Mouse (Mus musculus) retina, adult 2 months (tissue): ENCODE data around the gene Rnd1.
A peak's percentile ranks its signal among the peaks of the same experiment; 100 is the strongest.

Experiments
- DNase-seq: peaks from one replicate; pipeline ENCODE4 v3.0.0-alpha.2; 2012; ENCODE audit warnings: low read depth, low spot score

Rnd1 gene

DNA sequence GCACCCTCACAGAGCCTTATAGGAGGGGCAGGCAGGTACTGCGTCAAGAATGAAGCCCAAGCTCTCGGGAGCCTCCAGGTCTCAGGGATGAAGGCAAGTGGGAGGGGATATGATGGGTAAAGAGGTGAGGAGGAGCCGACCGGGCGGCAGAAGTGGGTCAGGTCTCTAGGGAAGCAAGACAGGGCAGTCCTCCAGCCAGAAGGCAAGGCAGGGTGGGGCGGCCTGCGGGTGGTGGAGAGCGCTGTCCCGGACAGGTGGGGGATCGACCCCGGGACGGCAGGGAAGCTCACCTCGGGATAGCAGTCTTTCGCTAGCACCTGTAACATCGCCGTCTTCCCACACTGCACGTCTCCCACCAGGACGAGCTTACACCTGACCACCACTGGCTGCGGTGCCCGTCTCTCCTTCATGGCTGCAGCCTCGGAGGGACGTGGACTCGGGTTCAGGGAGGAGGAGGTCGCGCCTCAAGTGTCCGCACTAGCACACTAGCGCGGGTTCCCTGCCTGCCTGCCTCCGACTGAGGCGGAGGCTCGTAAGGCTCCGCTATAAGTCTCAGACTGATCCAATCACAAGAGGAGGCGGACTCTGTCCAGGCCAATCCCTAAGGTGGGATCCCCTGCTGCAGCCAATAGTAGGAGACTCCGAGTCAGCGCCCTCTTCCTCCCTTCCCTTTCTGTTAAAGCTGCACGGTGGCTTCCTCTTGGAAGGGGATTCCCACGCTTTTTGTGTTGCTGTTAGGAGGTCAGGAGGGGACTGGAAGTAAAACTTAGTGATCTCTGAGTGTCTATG lies at the start of gene Rnd1:
Gene Rnd1 (minus strand): TSS at position 522 of the 789 bp plus-strand sequence.
- peak; percentile 84 for DNase-seq

- no peak for DNase-seq
These were observed 49.5 kb upstream of the Rnd1 start for GRCm38 (mm10) chr15:98726746-98727145.

DNA sequence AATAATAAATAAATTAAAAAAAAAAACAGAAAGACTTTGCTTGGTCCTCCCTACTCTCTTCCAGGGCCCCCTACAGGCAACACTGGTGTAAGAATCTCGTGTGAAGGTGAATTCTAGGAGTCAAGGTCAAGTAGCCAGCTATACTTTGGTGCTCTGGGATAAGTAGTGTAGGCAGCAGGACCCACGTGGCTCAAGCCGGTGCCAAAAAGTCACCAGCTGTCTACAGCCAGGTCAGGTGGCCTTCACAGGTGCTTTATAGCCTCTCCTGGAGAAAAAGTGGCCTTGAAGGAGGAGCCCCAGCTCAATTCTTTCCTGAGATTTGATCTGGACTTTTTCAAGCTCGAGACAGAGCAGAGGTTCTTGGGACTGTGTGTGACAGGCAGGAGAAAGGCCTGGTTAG lies 48.8 kb upstream of the Rnd1 start:
- DNase-seq: no peak

- DNase-seq: no peak
These were observed 47.2 kb upstream of the Rnd1 start for GRCm38 (mm10) chr15:98724441-98724840.

GRCm38 (mm10) chr15:98722854-98723253 lies 45.6 kb upstream of the Rnd1 start:
- no peak for DNase-seq

DNA sequence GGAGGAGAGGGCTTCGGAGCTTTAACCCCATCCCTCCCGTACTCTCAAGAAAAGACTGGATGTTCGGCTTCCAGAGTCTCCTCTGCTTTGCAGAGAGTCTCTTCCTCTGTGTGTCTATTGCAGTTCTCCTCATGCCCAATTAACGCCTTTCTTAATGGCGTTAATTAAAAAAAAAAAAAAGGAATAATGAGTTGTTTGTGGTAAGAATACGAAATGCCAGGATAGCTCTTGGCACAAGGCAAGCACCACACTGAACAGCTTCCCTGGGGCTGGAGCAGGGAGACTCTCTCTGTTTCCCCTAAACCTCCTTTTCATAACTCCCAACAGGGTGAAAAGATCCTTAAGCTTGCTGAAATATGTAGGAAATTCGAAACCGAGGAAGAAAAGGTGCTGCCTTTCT lies 44.9 kb upstream of the Rnd1 start:
- no peak for DNase-seq

- no peak for DNase-seq
These were observed 40.0 kb upstream of the Rnd1 start for GRCm38 (mm10) chr15:98717301-98717700.

DNA sequence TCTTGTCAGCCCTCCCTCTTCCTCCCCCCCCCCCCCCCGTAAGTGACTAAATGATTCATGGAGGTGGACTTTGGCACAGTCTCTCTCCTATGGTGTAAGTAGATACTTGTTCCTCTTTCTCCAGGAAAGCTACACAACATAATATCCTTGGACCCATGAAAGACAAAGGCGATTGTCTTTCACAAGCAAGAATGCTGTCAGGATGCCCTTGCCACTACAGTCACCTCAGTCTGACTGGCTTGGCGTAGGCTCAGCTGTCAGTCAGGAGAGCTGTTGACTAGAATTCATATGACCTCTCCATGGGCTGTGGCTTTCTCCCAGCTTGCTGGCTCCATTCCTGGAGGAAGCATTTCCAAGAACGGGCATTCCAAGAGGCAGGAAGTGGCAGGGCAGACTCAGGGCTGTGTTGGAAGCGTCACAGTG lies 37.0 kb upstream of the Rnd1 start:
- DNase-seq: no peak

GRCm38 (mm10) chr15:98710442-98710841 lies 33.2 kb upstream of the Rnd1 start:
- DNase-seq: no peak

- DNase-seq: peak; percentile 77
These were observed 30.6 kb upstream of the Rnd1 start, which contains the start of gene Ccdc65 for GRCm38 (mm10) chr15:98707766-98708372. Gene Ccdc65 (plus strand): TSS chr15:98708207.

DNA sequence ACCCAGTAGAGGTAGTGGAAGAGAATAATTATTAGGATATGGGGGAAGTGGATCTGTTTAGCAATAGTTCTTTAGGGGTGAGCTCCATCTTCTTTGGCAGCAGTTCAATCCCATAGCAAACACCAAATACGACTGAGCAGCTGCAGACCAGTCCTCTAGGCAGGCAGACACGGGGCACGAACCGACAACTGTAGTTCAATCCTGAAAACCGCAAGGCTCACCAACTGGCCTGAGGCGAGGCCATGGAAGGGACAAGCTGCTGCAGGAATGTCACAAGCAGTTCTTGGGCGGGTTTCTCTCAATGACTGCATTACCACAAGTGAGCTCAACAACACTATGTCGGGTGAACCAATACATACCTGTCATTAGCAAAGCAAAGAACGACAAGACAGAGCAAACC lies 27.1 kb upstream of the Rnd1 start:
- no peak for DNase-seq

DNA sequence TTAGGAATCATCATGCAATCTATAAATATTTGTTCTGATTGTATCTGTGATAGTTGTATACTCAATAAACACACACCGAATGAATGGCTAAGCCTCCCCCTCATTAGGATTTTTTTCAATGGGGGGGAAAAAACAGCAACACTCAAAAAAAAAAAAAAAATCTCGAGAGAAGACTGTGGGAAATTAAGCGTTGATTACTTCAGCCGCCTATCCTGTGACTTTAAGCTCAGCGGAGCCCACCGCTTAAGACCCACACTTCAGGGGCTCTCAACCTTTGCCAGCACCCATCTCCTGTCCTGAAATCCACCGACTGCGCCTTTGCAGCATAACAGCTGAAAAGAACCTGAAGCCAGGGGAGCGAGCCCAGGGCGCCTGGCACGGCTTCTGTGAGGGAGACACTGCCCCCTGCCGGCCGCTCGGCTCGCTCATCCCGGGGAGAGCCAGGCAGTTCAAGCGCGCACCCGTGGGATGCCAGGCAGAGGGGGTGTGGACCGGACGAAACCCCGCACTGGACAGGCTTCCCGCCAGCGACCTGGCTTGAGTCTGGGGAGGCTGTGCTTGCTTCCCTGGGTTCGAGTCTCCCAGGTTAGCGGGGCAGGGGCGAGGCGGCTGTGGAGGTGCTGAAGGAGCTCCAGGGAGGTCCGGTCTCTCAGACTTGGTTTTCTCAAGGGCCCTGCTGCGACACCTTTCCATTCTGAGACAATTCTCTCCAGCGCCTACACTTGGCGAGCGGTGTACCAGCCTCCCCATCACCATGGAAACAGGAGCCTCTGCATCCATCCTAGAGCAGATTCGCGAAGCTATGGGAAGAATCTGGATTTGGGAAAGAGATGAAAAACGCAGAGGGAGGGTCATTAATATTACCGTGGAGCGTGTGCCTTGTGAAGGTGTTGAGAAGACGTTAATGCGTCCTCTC lies 22.2 kb upstream of the Rnd1 start:
- peak; percentile 63 for DNase-seq

DNA sequence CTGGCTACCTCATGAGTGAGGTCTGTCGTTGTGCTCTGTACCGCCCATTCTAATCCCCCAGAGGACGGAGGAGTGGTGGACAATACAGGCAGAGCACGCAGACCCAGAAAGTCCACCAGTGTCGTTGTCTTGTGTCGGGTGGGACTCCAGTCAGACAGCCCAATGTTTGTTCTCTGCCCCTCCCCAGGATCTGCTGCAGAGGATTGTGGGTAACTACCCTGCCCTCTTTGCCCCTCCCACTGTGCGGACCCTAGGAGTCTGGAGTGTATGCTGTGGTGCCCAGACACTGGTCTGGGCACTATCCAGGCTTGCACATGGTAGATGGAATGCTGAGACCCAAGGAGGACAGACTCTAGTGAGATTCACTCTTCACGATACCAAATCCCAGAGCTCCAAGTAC lies 19.0 kb upstream of the Rnd1 start:
- DNase-seq: no peak

- no peak for DNase-seq
These were observed 18.5 kb upstream of the Rnd1 start for GRCm38 (mm10) chr15:98695726-98696125.

- DNase-seq: no peak
These were observed 15.0 kb upstream of the Rnd1 start for GRCm38 (mm10) chr15:98692171-98692715.

DNA sequence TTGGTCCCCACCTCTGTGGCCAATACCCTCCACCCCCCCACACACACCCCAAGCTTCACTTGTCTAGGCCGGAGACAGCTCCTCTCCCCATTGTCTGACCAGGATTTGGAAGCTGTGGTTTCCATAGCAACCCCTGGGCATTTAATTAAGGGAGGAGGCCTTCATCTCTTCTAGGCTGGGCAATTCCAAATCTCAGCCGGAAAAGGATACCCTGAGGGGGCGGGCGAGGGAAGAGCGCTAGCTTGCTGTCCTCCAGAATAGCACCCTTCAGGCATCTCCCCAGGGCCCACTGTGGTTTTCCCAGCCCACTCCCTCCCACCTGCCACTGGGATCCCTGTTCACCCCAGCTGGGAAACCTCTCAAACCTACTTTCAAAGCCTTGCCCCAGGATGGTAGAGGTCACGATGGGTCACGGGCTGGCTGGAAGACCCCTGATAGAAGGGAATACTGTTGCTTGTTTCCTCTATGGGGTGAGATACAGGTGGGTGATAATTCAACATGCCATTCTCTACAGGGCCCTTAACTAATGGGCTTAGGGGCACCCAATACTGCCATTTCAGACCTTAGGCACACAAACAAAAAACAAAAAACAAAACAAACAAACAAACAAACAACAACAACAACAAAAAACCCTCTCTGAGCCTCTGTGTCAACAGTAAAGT lies 14.4 kb upstream of the Rnd1 start:
- no peak for DNase-seq

- DNase-seq: no peak
These were observed 12.4 kb upstream of the Rnd1 start for GRCm38 (mm10) chr15:98689682-98690081.

DNA sequence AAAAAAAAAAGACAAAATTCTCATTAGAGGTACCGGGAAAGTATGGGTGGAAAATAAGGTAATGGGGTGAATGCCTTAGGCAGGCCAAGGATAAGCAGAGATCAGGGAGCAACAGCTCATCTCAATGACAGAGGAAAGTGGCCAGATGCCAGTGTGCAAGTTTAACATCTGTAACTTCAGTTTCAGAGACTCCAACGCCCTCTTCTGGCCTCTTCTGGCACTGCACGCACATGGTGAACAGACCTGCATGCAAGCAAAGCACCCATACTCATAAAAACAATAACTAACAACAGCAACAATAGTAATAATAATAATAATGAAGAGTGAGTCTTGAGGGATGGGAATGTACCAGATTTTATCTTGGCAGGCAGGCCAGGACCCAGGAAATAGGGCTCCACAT lies 8.7 kb upstream of the Rnd1 start:
- no peak for DNase-seq

GRCm38 (mm10) chr15:98683746-98684145 lies 6.5 kb upstream of the Rnd1 start:
- no peak for DNase-seq

GRCm38 (mm10) chr15:98683177-98683576 lies 5.9 kb upstream of the Rnd1 start:
- no peak for DNase-seq

DNA sequence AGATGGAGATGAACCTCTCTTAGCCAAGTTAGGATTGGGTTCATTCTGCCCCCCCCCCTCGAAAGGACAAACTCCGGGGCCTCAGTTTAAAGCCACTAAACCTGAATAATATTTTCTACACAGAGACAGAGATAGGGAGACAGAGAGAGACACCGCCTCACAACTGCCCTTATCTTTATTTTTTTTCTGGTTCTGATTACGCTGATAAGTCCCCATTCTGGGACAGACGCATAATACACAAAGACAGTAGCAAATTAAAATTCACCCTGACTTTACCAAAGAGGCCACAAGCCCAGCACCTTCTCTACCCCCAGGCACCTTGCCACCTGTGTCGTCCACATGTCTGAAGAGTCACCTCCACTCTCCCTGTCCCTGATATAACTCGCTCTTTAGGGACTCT lies 4.4 kb upstream of the Rnd1 start:
- DNase-seq: no peak
